ENCODE assay signal across 9 mouse cellular contexts in the genomic region with DNA sequence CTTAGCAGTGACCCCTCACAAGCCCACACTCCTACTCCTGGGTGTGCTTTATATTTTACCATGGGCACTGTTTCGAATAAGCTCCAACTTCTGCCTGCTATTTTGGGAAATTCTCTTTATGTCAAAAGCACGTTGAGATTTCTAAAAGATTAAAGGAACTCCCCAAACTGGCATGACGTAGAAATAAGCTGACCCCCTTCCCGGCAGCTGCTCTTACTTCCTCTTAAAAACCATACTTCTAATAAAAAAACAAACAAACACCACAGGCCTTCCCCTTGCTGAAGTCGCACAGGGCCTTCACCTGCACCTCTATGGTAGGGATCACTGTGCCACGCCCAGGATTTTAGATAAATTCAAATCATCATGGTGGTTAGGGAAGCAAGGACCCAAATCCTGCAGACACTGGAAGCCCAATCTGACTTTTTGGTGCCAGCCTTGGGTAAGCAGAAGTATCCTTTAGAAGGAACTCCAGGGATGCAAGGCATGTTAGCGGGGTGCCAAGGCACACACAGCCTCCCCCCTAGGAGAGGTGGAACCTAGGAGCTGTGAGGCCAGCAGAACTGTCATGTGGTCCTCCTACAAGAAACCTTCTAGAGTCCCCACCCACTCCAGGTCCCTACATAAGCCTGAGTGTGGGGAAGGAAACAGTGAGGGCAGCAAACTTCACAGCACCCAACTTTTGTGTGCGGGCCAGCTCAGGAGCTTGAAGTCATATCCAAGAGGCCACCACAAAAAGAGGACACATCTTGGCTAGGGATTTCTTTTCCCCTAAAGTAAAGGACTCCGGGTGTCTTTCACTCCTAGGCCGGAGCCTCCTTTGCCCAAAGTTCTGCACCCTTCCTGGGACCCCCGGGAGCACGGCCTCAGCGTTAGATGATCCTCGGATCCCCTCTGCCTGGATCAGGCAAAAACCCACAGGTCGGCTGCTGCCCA. TPM values are rescaled to one million over a fixed set of nuclear protein-coding genes. Genes with fewer than 3 reads are reported as not detected.
DNase-seq lines count a peak whose midpoint lies in the region; ATAC-seq and TF ChIP-seq lines count a peak whose summit lies in the region.
"Had no signal": no experiment of that assay in that cellular context is flagged by ENCODE, and none has a peak within 500 bp of the region (broad histone marks: within the 10 kb centered on the region; RNA-seq: fewer than 3 reads in every experiment).

No protein-coding gene starts in this region.

- TF ChIP-seq EP300 in liver, postnatal 0 days (IDR thresholded peaks at IDR 0.05; ENCODE audit: low read depth): peak; percentile 33; the same call in 1 of the 2 replicates

- ATAC-seq in heart, embryonic 14.5 days (ENCODE audit: insufficient number of reproducible peaks, insufficient read depth, low FRiP score, low read depth): no peak
- ATAC-seq in liver, postnatal 0 days: no peak
- ATAC-seq in stomach, embryonic 16.5 days (ENCODE audit: insufficient read depth, low FRiP score): no peak

- peak; percentile 44; the same call in 1 of the 2 replicates for TF ChIP-seq POLR2A in lung, adult 2 months (IDR thresholded peaks at IDR 0.05; ENCODE audit: borderline replicate concordance, extremely low read depth, low read depth, low read length)

- H3K27ac ChIP-seq in heart, embryonic 14.5 days (replicated peaks in 1 of 2; ENCODE audit: control insufficient read depth in 1 of 2, insufficient read depth in 1 of 2, low read depth in 2 of 2, low read length in 2 of 2): no peak overlapping the region; a peak in 1 of 4 replicates
- peak overlapping the region; percentile 86 for H3K27ac ChIP-seq in liver, postnatal 0 days (ENCODE audit: low read depth)
- peak overlapping the region; percentile 69 for H3K27ac ChIP-seq in stomach, embryonic 16.5 days (ENCODE audit: low read length)

- no peaks in the 10 kb centered on the region for H3K27me3 ChIP-seq in heart, embryonic 14.5 days (ENCODE audit: control insufficient read depth, insufficient read depth, low read length)
- H3K27me3 ChIP-seq in liver, postnatal 0 days (ENCODE audit: insufficient read depth, low read length): no peaks in the 10 kb centered on the region
- H3K27me3 ChIP-seq in stomach, embryonic 16.5 days (ENCODE audit: control insufficient read depth, insufficient read depth, low read length): no peaks in the 10 kb centered on the region

- H3K4me2 ChIP-seq in heart, embryonic 14.5 days (ENCODE audit: low read length): peak overlapping the region; percentile 82
- H3K4me2 ChIP-seq in liver, postnatal 0 days (ENCODE audit: low read depth, low read length): peak overlapping the region; percentile 80
- peak overlapping the region; percentile 92 for H3K4me2 ChIP-seq in stomach, embryonic 16.5 days (ENCODE audit: low read depth, low read length)

- no peaks in the 10 kb centered on the region for H3K9me3 ChIP-seq in heart, embryonic 14.5 days (ENCODE audit: control insufficient read depth, low read length)
- no peaks in the 10 kb centered on the region for H3K9me3 ChIP-seq in liver, postnatal 0 days (ENCODE audit: low read length)
- no peaks in the 10 kb centered on the region for H3K9me3 ChIP-seq in stomach, embryonic 16.5 days (replicated peaks; ENCODE audit: control insufficient read depth, low read length)

- peaks cover 16% of the 10 kb centered on the region for H3K36me3 ChIP-seq in heart, embryonic 14.5 days (ENCODE audit: control insufficient read depth, insufficient read depth, low read length)
- peaks cover 14% of the 10 kb centered on the region for H3K36me3 ChIP-seq in liver, postnatal 0 days (replicated peaks; ENCODE audit: insufficient read depth, low read length)
- peaks cover under 1% of the 10 kb centered on the region; the same call in 1 of the 2 replicates for H3K36me3 ChIP-seq in stomach, embryonic 16.5 days (ENCODE audit: control insufficient read depth, insufficient read depth, low read length)

- no peak for TF ChIP-seq CTCF in lung, adult 2 months (IDR thresholded peaks at IDR 0.05; ENCODE audit: insufficient read depth, low read length)
- no peak for TF ChIP-seq CTCF in liver, postnatal 0 days (IDR thresholded peaks at IDR 0.05; ENCODE audit: low read depth)

- peak overlapping the region; percentile 80 for H3K9ac ChIP-seq in heart, embryonic 14.5 days (ENCODE audit: low read length)
- H3K9ac ChIP-seq in liver, postnatal 0 days (replicated peaks): peak overlapping the region; percentile 72
- peak overlapping the region; percentile 84 for H3K9ac ChIP-seq in stomach, embryonic 16.5 days (ENCODE audit: low read length)

- WGBS in lung, adult 2 months: 17% methylated on average over 15 of the region's 15 CpGs
- WGBS in heart, embryonic 14.5 days: 58% methylated on average over 15 of the region's 15 CpGs
- 31% methylated on average over 15 of the region's 15 CpGs for WGBS in liver, postnatal 0 days (ENCODE audit: insufficient replicate concordance)
- 40% methylated on average over 15 of the region's 15 CpGs for WGBS in stomach, embryonic 16.5 days

- peaks cover 37% of the 10 kb centered on the region for H3K4me1 ChIP-seq in lung, adult 2 months (ENCODE audit: control insufficient read depth, insufficient read depth, low read length)
- peaks cover 19 to 24% of the 10 kb centered on the region in 2 experiments for H3K4me1 ChIP-seq in heart, embryonic 14.5 days (ENCODE audit: control insufficient read depth in 2 of 2, insufficient read depth in 2 of 2, low read length in 2 of 2)
- H3K4me1 ChIP-seq in liver, postnatal 0 days (ENCODE audit: insufficient read depth): peaks cover 34% of the 10 kb centered on the region
- H3K4me1 ChIP-seq in stomach, embryonic 16.5 days (ENCODE audit: control insufficient read depth, insufficient read depth, low read length): peaks cover 54% of the 10 kb centered on the region

- no peak for DNase-seq in lung, adult 2 months
- DNase-seq in lung, postnatal 10 days: no peak
- no peak for DNase-seq in liver, postnatal 0 days
- DNase-seq in cerebellum, postnatal 10 days: no peak
- no peak for DNase-seq in right cerebral cortex, postnatal 4 days
- no peak for DNase-seq in ovary, adult 18-20 months (ENCODE audit: low spot score)

- H3K4me3 ChIP-seq in lung, adult 2 months (replicated peaks; ENCODE audit: extremely low read depth, low read depth, low read length): peak overlapping the region; percentile 43
- peak overlapping the region; percentile 57 to 63 for H3K4me3 ChIP-seq in heart, embryonic 14.5 days (ENCODE audit: control insufficient read depth in 1 of 2, insufficient read depth in 1 of 2, low read depth in 1 of 2, low read length in 2 of 2)
- peak overlapping the region; percentile 66 for H3K4me3 ChIP-seq in liver, postnatal 0 days (ENCODE audit: low read depth, low read length)
- H3K4me3 ChIP-seq in stomach, embryonic 16.5 days (replicated peaks; ENCODE audit: low read length): peak overlapping the region; percentile 72

RNA-seq across cellular contexts. Expression of a gene that starts 1.7 kb away (rescaled TPM):
- polyA plus RNA-seq in lung, adult 2 months (2012; rRNA removed): 0.63 TPM in 1 of 2 replicates, not detected in the other
- not detected in 2 replicates for polyA plus RNA-seq in heart, embryonic 14.5 days (2014; fragmentation: Nextera tagmentation; extraction: Ambion mirVana)
- 0.59 TPM in 1 of 2 replicates, not detected in the other for polyA plus RNA-seq in liver, postnatal 0 days (2015; fragmentation: Nextera tagmentation; extraction: Ambion mirVana)
- not detected in 2 replicates for polyA plus RNA-seq in stomach, embryonic 16.5 days (2015; fragmentation: Nextera tagmentation; extraction: Ambion mirVana)
- polyA plus RNA-seq: brain, embryonic 14.5 days had no signal

RNA-seq across cellular contexts. Expression of a gene that starts 1.7 kb away (rescaled TPM):
- 1,180 and 1,190 TPM in 2 replicates for polyA plus RNA-seq in lung, adult 2 months (2012; rRNA removed)
- polyA plus RNA-seq in heart, embryonic 14.5 days (2014; fragmentation: Nextera tagmentation; extraction: Ambion mirVana): 615 and 692 TPM in 2 replicates
- polyA plus RNA-seq in liver, postnatal 0 days (2015; fragmentation: Nextera tagmentation; extraction: Ambion mirVana): 798 and 816 TPM in 2 replicates
- polyA plus RNA-seq in stomach, embryonic 16.5 days (2015; fragmentation: Nextera tagmentation; extraction: Ambion mirVana): 1,006 and 1,276 TPM in 2 replicates

RNA-seq across cellular contexts. Expression of a gene that starts 4.0 kb away (rescaled TPM):
- 3.2 and 5.2 TPM in 2 replicates for polyA plus RNA-seq in lung, adult 2 months (2012; rRNA removed)
- 0.65 and 0.82 TPM in 2 replicates for polyA plus RNA-seq in heart, embryonic 14.5 days (2014; fragmentation: Nextera tagmentation; extraction: Ambion mirVana)
- polyA plus RNA-seq in liver, postnatal 0 days (2015; fragmentation: Nextera tagmentation; extraction: Ambion mirVana): 0.41 and 0.48 TPM in 2 replicates
- 3.8 and 4.4 TPM in 2 replicates for polyA plus RNA-seq in stomach, embryonic 16.5 days (2015; fragmentation: Nextera tagmentation; extraction: Ambion mirVana)

RNA-seq across cellular contexts. Expression of a gene that starts 12.9 kb away (rescaled TPM):
- 38.1 and 39.3 TPM in 2 replicates for polyA plus RNA-seq in lung, adult 2 months (2012; rRNA removed)
- polyA plus RNA-seq in heart, embryonic 14.5 days (2014; fragmentation: Nextera tagmentation; extraction: Ambion mirVana): 11.4 and 13.0 TPM in 2 replicates
- 5.5 and 6.3 TPM in 2 replicates for polyA plus RNA-seq in liver, postnatal 0 days (2015; fragmentation: Nextera tagmentation; extraction: Ambion mirVana)
- 25.6 and 27.3 TPM in 2 replicates for polyA plus RNA-seq in stomach, embryonic 16.5 days (2015; fragmentation: Nextera tagmentation; extraction: Ambion mirVana)

RNA-seq across cellular contexts. Expression of a gene that starts 13.0 kb away (rescaled TPM):
- polyA plus RNA-seq in lung, adult 2 months (2012; rRNA removed): 227 and 261 TPM in 2 replicates
- polyA plus RNA-seq in heart, embryonic 14.5 days (2014; fragmentation: Nextera tagmentation; extraction: Ambion mirVana): 7.4 and 8.3 TPM in 2 replicates
- 33.4 and 38.6 TPM in 2 replicates for polyA plus RNA-seq in liver, postnatal 0 days (2015; fragmentation: Nextera tagmentation; extraction: Ambion mirVana)
- 156 and 185 TPM in 2 replicates for polyA plus RNA-seq in stomach, embryonic 16.5 days (2015; fragmentation: Nextera tagmentation; extraction: Ambion mirVana)

Comparison
In these comparisons a context has a peak if more than half of its experiments do, and no peak if none do; other contexts are left out.
1. H3K27ac ChIP-seq: peak in liver, postnatal 0 days (single experiment) and stomach, embryonic 16.5 days (single experiment); none in heart, embryonic 14.5 days (0 of 2).
2. Peak in every context shown above with its lines, with median percentiles within 50 percentile points of each other: H3K4me3 ChIP-seq, H3K4me2 ChIP-seq and H3K9ac ChIP-seq.